Mouse (Mus musculus) limb, embryonic 13.5 days (tissue): Measurements from ENCODE around the gene Olfr522. TPM values are rescaled to one million over a fixed set of nuclear protein-coding genes. Genes with fewer than 3 reads are reported as not detected.

ENCODE experiments used
- ATAC-seq: fragments of 200-750 bp; cut with Nextera tagmentation; 2 replicates; pipeline ENCODE4 v1.8.0; 2017; ENCODE audit warnings: low read depth, moderate number of reproducible peaks, moderate TSS enrichment; ENCODE audit not compliant: low FRiP score
- H3K27ac ChIP-seq: fragments of 300-500 bp; sonication (generic); 2 replicates; pipeline ENCODE4 v1.5.1; 2015; ENCODE audit warnings: inconsistent platforms, mild to moderate bottlenecking, moderate library complexity
- H3K27me3 ChIP-seq: fragments of 300-500 bp; sonication (generic); 2 replicates; pipeline ENCODE4 v1.6.1; 2015; ENCODE audit warnings: mild to moderate bottlenecking, inconsistent platforms
- H3K36me3 ChIP-seq: fragments of 300-500 bp; sonication (generic); 2 replicates; pipeline ENCODE4 v1.6.1; 2015; ENCODE audit warnings: inconsistent platforms, mild to moderate bottlenecking, moderate library complexity
- H3K4me1 ChIP-seq: fragments of 300-500 bp; sonication (generic); 2 replicates; pipeline ENCODE4 v1.6.1; 2015; ENCODE audit warnings: inconsistent platforms
- H3K4me2 ChIP-seq: fragments of 300-500 bp; sonication (generic); replicated peaks from 2 replicates; pipeline ENCODE4 v1.6.1; 2015; ENCODE audit warnings: inconsistent platforms, mild to moderate bottlenecking, moderate library complexity
- H3K4me3 ChIP-seq: fragments of 300-500 bp; sonication (generic); 2 replicates; pipeline ENCODE4 v1.5.1; 2015; ENCODE audit warnings: moderate library complexity, mild to moderate bottlenecking, inconsistent platforms
- H3K9ac ChIP-seq: fragments of 300-500 bp; sonication (generic); 2 replicates; pipeline ENCODE4 v1.6.1; 2015; ENCODE audit warnings: mild to moderate bottlenecking, inconsistent platforms
- H3K9me3 ChIP-seq: fragments of 300-500 bp; sonication (generic); 2 replicates; pipeline ENCODE4 v1.6.1; 2016; ENCODE audit warnings: inconsistent platforms
- WGBS: fragments of 180-500 bp; shearing (Covaris S2); methylation state at CpG from one replicate; pipeline ENCODE4 v1.1.7; 2015; 5-methylcytosine and 5-hydroxymethylcytosine counted together
- polyA plus RNA-seq: library from polyadenylated mRNA; unstranded; fragments of >200 nt; fragmentation: Nextera tagmentation; extraction: Ambion mirVana; gene quantifications from 2 replicates; pipeline ENCODE4 v1.2.1, GENCODE M21; 2015

Olfr522 gene
- not detected in 2 replicates for polyA plus RNA-seq

- Histone ChIP-seq H3K27ac (no peak within 1 kb of the TSS), H3K27me3 (no peaks in the 10 kb centered on the region), H3K4me2 (no peak within 1 kb of the TSS), H3K36me3 (no peaks in the 10 kb centered on the region), H3K9ac (no peak within 1 kb of the TSS), H3K9me3 (no peaks in the 10 kb centered on the region), H3K4me1 (no peaks in the 10 kb centered on the region), H3K4me3 (no peak within 1 kb of the TSS)
- ATAC-seq: no peak
- WGBS: 72% methylated on average over 7 of the region's 7 CpGs
Measured at GRCm38 (mm10) chr7:140164664-140165063, at the start of gene Olfr522. Gene Olfr522 (minus strand): TSS chr7:140164764.

- H3K4me3 ChIP-seq: no peak overlapping the region
- no peak for ATAC-seq
- no peaks in the 10 kb centered on the region for H3K4me1 ChIP-seq
- no peaks in the 10 kb centered on the region for H3K9me3 ChIP-seq
- H3K27ac ChIP-seq: no peak overlapping the region
- no peak overlapping the region for H3K4me2 ChIP-seq
- no peak overlapping the region for H3K9ac ChIP-seq
- no peaks in the 10 kb centered on the region for H3K36me3 ChIP-seq
- no peaks in the 10 kb centered on the region for H3K27me3 ChIP-seq
- WGBS: 80% methylated on average over 5 of the region's 5 CpGs
Measured at GRCm38 (mm10) chr7:140213841-140214240, 49.3 kb upstream of the Olfr522 start.

DNA sequence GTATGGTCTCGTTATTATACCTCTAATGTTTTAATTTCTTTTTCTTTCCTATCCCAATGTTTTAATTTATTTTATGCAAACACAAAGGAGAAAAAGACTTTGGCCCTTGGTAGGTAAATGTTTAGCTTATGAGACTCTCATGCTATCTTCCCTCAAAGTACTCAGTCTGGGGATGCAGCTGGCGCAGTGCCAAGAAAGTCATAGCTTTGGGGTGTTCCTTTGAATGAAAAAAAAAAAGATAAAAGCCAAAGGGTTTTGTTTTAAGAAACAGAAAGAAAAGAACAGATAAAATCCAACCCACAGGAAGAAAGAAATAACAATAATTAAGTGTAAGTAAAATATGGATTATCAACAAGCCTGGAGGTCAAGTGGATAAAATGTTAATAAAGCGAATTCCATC is 44.1 kb upstream of the Olfr522 start:
- Histone ChIP-seq H3K36me3 (no peaks in the 10 kb centered on the region), H3K4me1 (no peaks in the 10 kb centered on the region), H3K4me2 (no peak overlapping the region), H3K9ac (no peak overlapping the region), H3K4me3 (no peak overlapping the region), H3K27ac (no peak overlapping the region), H3K9me3 (no peaks in the 10 kb centered on the region), H3K27me3 (no peaks in the 10 kb centered on the region; the same call in 1 of the 2 replicates)
- no peak for ATAC-seq
- WGBS: 88% methylated on average over 3 of the region's 3 CpGs

DNA sequence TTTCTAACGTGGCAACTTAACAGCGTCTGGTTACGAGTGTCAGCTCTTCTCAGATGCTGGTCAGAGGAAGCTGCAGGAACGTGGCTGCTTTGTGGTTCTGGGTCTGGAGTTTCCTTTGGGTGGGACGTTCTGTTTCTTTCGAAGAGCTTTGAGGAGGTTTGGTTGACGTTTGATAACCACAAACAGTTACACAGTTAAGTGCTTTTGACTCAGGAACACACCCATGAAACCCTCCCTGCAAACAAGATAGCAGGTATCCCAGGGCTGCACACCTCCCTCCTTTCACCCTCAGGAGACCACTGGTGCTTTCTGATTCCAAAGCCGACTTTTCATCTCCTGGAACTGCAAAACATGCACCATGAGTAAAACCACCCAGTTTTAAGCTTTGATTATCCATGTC is 43.6 kb upstream of the Olfr522 start:
- Histone ChIP-seq H3K4me2 (no peak overlapping the region), H3K36me3 (no peaks in the 10 kb centered on the region), H3K9me3 (no peaks in the 10 kb centered on the region), H3K27me3 (no peaks in the 10 kb centered on the region; the same call in 1 of the 2 replicates), H3K4me3 (no peak overlapping the region), H3K9ac (no peak overlapping the region), H3K27ac (no peak overlapping the region), H3K4me1 (no peaks in the 10 kb centered on the region)
- WGBS: 74% methylated on average over 8 of the region's 8 CpGs
- no peak for ATAC-seq

GRCm38 (mm10) chr7:140206904-140207303 is 42.3 kb upstream of the Olfr522 start:
- no peak for ATAC-seq
- Histone ChIP-seq H3K4me3 (no peak overlapping the region), H3K36me3 (no peaks in the 10 kb centered on the region), H3K27me3 (no peaks in the 10 kb centered on the region; the same call in 1 of the 2 replicates), H3K4me1 (no peaks in the 10 kb centered on the region), H3K4me2 (no peak overlapping the region), H3K27ac (no peak overlapping the region), H3K9me3 (no peaks in the 10 kb centered on the region), H3K9ac (no peak overlapping the region)
- 83% methylated on average over 3 of the region's 3 CpGs for WGBS

DNA sequence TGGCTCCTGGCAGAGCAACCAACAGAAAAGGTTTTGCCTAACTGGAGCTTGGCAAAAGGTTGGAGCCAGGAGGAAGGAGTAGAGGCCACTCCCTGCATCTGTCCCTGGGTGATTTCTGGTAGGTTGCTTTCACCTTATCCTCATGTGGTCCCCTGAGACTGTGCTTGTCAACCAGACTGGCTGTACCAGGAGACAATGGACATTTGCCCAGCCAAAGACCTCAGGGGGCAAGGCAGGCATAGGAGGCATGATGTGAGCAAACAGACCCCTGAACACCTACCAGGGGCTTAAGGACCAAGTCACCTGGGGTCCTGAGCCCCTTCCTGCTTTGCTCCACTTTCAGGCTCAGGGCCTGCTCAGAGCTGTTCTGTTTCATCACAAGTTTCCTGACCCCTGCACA is 41.3 kb upstream of the Olfr522 start, which contains the start of gene Olfr524:
Gene Olfr524, minus strand, starts transcription at position 101 of the 400 bp plus-strand sequence.
- no peaks in the 10 kb centered on the region for H3K9me3 ChIP-seq
- no peaks in the 10 kb centered on the region for H3K4me1 ChIP-seq
- no peak within 1 kb of the TSS for H3K4me3 ChIP-seq
- H3K27ac ChIP-seq: no peak within 1 kb of the TSS
- ATAC-seq: no peak
- no peaks in the 10 kb centered on the region for H3K36me3 ChIP-seq
- H3K9ac ChIP-seq: no peak within 1 kb of the TSS
- no peak within 1 kb of the TSS for H3K4me2 ChIP-seq
- no peaks in the 10 kb centered on the region; the same call in 1 of the 2 replicates for H3K27me3 ChIP-seq

DNA sequence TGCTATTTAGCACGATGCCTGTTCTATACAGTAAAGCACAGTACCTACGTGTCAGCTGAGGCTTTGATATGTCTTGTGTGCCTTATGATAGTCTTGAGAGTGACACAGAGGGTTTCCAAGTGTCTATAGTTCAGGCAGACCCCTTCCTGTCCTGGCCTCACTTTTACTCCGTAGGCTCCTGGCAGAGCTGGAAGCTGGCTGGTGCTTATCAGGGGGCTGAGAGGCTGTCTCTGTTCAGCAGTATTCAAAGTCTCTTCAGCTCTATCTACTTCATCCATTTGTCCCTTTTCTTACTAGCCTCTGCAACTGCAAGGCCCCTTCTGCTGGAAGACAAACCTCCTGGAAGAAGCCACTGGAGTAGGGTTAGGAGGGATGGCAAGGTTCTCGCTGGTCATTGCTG is 36.5 kb upstream of the Olfr522 start:
- Histone ChIP-seq H3K9ac (no peak overlapping the region), H3K27me3 (no peaks in the 10 kb centered on the region; the same call in 1 of the 2 replicates), H3K4me1 (no peaks in the 10 kb centered on the region), H3K4me2 (no peak overlapping the region), H3K36me3 (no peaks in the 10 kb centered on the region), H3K27ac (no peak overlapping the region), H3K9me3 (no peaks in the 10 kb centered on the region), H3K4me3 (no peak overlapping the region)
- ATAC-seq: no peak
- WGBS: 87% methylated on average over 4 of the region's 4 CpGs

DNA sequence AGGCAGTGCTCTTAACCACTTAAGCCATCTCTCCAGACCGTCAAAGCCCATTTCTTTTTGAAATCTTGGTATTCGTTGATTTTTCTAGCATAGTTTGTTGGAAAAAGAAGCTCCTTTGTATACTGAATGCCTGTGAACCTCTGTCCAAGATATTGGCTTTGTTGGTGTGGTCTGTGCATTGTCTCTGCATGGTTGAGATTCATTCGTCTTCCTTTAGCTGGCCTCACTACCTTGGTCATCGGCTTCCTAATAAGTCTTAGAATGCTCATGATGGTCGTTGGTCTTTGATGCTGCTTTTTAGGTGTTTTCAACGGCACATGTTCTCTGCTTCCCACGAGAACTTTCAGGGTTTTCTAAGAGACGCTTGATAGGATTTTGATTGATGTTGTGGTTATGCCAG is 31.4 kb upstream of the Olfr522 start:
- Histone ChIP-seq H3K9ac (no peak overlapping the region), H3K4me3 (no peak overlapping the region), H3K36me3 (no peaks in the 10 kb centered on the region), H3K27ac (no peak overlapping the region), H3K4me2 (no peak overlapping the region), H3K9me3 (no peaks in the 10 kb centered on the region), H3K4me1 (no peaks in the 10 kb centered on the region), H3K27me3 (no peaks in the 10 kb centered on the region)
- 80% methylated on average over 8 of the region's 8 CpGs for WGBS
- ATAC-seq: no peak

GRCm38 (mm10) chr7:140194031-140194430 is 29.5 kb upstream of the Olfr522 start:
- no peak overlapping the region for H3K9ac ChIP-seq
- H3K36me3 ChIP-seq: no peaks in the 10 kb centered on the region
- H3K4me2 ChIP-seq: no peak overlapping the region
- WGBS: 86% methylated on average over 4 of the region's 4 CpGs
- no peak overlapping the region for H3K27ac ChIP-seq
- no peaks in the 10 kb centered on the region for H3K27me3 ChIP-seq
- no peaks in the 10 kb centered on the region for H3K4me1 ChIP-seq
- H3K9me3 ChIP-seq: no peaks in the 10 kb centered on the region
- no peak for ATAC-seq
- no peak overlapping the region for H3K4me3 ChIP-seq

- Histone ChIP-seq H3K4me2 (no peak overlapping the region), H3K9me3 (no peaks in the 10 kb centered on the region), H3K36me3 (no peaks in the 10 kb centered on the region), H3K27me3 (no peaks in the 10 kb centered on the region), H3K9ac (no peak overlapping the region), H3K4me3 (no peak overlapping the region), H3K4me1 (no peaks in the 10 kb centered on the region), H3K27ac (no peak overlapping the region)
- ATAC-seq: no peak
- WGBS: 86% methylated on average over 2 of the region's 2 CpGs
Measured at GRCm38 (mm10) chr7:140192851-140193250, 28.3 kb upstream of the Olfr522 start.

DNA sequence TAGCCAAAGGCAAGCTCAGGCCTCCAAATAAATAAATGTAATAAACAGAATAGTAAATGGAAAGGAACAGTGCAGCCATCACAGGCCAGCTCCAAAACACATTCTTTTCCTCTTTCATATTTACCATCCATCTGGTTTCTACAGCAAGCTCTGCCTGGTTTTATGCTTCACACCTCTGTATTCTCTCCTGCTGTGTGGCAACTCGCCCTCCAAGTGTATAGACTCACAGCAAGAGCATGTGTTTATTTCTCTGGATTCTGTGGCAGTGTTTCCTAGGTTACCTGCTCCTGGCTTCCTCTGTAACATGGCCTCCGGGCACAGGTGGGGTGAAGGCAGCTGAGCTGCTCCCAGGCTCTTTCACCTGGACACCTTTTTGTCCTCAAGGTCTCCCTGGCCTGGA is 27.9 kb upstream of the Olfr522 start:
- no peak for ATAC-seq
- Histone ChIP-seq H3K4me1 (no peaks in the 10 kb centered on the region), H3K4me3 (no peak overlapping the region)

GRCm38 (mm10) chr7:140190435-140190834 is 25.9 kb upstream of the Olfr522 start:
- Histone ChIP-seq H3K27ac (no peak overlapping the region), H3K36me3 (no peaks in the 10 kb centered on the region), H3K4me2 (no peak overlapping the region), H3K9ac (no peak overlapping the region), H3K27me3 (no peaks in the 10 kb centered on the region), H3K4me3 (no peak overlapping the region), H3K9me3 (no peaks in the 10 kb centered on the region), H3K4me1 (0 out of 2 replicates have a peak, but pooled peaks cover 3% of the 10 kb centered on the region)
- ATAC-seq: no peak
- whole genome bisulfite sequencing: 71% methylated on average over 1 of the region's 1 CpGs

More for the DNA sequence above, 27.9 kb upstream of the Olfr522 start:
- Histone ChIP-seq H3K27me3 (no peaks in the 10 kb centered on the region), H3K9me3 (no peaks in the 10 kb centered on the region), H3K27ac (no peak overlapping the region), H3K9ac (no peak overlapping the region), H3K4me2 (no peak overlapping the region), H3K36me3 (no peaks in the 10 kb centered on the region)
- 51% methylated on average over 2 of the region's 2 CpGs for WGBS
